Mouse (Mus musculus): ENCODE measurements around the gene Bcl2l15.
"Not testable (repeated sequence)": the region's sequence is repeated elsewhere in the genome, so short reads cannot be mapped to it uniquely, and the experiment has no call there.

DNA sequence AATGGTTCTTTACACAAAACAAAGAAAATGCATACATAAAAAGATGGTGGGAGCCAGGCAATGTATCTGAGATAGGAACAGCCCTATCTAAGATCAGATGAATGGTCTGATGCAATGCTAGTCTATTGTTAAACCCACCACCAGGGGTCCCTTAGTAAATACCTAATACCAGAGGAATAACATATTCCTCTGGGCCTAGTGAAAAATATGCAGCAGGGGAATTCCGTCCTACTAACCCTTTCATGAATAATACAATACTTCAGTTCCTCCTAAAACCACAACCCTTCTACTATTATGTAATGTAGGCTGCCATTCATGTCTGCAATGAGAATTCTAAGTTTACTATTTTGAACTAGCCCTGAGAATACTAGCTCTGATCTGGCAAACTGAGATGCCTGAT, 1.7 kb upstream of the Bcl2l15 start:
- TF ChIP-seq GATA1, TAL1 (IDR thresholded peaks at IDR 0.05; ENCODE audit: low read length): not testable (repeated sequence)

Measured in erythroblast, embryonic 14.5 days (primary cell).